Mouse (Mus musculus): ENCODE results near the gene Dbx1. TPM values are rescaled to one million over a fixed set of nuclear protein-coding genes. Genes with fewer than 3 reads are reported as not detected.

Gene Dbx1
- polyA plus RNA-seq, 1 experiment: not detected

DNA sequence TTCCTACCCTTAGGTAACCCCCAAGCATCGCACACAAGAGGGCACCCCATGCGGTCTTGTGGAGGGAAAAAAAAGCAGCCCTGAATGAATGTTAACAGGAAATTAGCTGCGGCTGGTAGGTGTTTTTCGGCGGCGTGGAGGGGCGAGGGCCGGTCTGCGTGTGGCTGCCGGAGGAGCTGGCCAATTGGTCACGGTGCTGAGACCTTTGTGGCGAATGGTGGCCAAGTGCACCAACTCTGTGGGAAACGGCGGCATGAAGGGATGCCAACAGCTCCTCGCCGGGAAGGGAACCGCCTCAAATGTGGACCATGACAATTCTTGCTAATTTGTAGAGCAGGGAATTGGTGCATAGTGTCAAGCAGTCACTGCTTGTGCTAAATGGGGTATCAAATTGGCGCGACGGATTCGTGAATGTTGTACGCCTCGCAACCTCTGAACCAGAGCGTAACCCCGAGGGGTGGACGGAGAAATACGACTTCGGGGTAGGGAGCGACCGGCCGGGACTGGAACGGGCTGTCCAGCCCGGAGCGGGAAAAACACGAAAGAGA, 1.5 kb downstream of the Dbx1 start:
- WGBS: 3% methylated on average over 35 of the region's 35 CpGs
- no peak for TF ChIP-seq POLR2A (IDR thresholded peaks at IDR 0.05; ENCODE audit: insufficient read depth, low read depth, low read length)
- no peak for TF ChIP-seq CTCF (IDR thresholded peaks at IDR 0.05; ENCODE audit: insufficient read depth, low read depth, low read length)
- peaks cover 4% of the 10 kb centered on the region; the same call in 1 of the 2 replicates for H3K4me1 ChIP-seq (ENCODE audit: control insufficient read depth, insufficient read depth, low read length)
- no peak overlapping the region for H3K27ac ChIP-seq (ENCODE audit: insufficient read depth, low read depth, low read length)
- no peak overlapping the region for H3K4me3 ChIP-seq (ENCODE audit: insufficient read depth, low read depth, low read length)

DNA sequence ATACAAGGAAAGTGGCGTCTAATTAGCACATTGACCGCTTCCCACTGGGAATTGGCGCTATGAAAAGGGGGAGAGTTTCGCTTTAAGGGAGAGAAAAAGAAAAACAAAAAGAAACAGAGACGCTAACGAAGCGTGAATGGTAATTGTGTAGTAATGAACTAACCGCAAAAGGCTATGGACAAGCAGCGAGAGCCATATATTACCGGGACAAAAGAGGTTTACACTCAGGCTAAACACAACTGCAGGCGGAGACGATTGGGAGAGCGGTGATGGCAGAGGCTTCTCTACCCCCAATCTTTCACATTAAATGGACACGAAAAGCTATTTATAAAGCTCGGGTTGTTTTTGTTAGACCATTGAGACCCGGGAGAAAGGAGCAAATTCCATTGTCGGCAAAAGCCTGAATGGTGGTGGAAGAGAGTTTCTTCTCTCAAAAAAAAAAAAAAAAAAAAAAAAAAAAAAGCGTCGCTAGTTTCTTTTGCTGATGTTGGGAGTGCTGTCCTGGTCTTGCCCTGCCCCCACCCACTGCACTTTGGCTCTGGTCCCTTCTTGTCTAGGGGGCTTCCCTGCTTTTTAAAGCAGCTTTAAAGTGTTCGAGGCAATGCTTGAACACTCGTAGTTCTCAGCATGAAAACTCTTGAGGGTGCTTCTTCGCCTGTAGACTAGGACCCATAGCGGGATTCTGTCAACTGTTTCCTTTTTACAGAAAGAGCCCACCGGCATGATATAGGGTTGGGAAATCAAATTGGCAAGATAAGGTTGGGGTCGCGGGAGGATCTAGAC, 2.2 kb downstream of the Dbx1 start:
- WGBS: 3% methylated on average over 26 of the region's 26 CpGs
- H3K27ac ChIP-seq (ENCODE audit: insufficient read depth, low read depth, low read length): no peak overlapping the region
- H3K4me3 ChIP-seq (ENCODE audit: insufficient read depth, low read depth, low read length): no peak overlapping the region
- peaks cover 4% of the 10 kb centered on the region; the same call in 1 of the 2 replicates for H3K4me1 ChIP-seq (ENCODE audit: control insufficient read depth, insufficient read depth, low read length)
- TF ChIP-seq CTCF (IDR thresholded peaks at IDR 0.05; ENCODE audit: insufficient read depth, low read depth, low read length) (no peak), POLR2A (IDR thresholded peaks at IDR 0.05; ENCODE audit: insufficient read depth, low read depth, low read length) (no peak)

DNA sequence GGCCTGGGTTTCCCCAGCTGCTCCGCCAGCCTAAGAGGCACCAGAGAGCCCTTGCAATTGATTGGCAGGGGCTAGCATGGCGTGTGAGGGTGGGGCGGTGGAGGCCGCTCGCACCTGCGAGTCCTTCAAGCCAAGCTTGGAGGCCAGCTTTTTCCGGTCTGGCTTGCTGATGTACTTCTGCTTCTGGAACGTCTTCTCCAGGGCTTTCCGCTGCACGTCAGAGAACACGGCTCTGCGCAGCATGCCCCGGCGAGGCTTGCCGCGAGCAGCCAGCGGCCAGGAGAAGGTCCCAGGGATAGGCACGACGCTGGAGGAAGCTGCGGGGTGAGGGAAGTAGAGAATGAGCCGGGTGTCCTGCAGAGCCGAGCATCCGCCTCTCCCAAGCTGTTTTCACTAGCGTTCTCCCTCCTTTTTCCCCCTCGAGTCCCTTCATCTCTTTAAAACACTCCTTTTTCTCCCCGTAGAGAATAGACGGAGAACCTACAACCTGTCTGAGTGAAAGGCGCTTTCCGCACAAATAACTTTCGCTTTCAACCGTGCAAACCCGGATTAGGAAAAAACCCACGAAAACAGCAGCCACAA, 3.2 kb downstream of the Dbx1 start:
- Histone ChIP-seq H3K4me3 (ENCODE audit: insufficient read depth, low read depth, low read length) (no peak overlapping the region), H3K27ac (ENCODE audit: insufficient read depth, low read depth, low read length) (no peak overlapping the region), H3K4me1 (ENCODE audit: control insufficient read depth, insufficient read depth, low read length) (peaks cover 4% of the 10 kb centered on the region; the same call in 1 of the 2 replicates)
- TF ChIP-seq POLR2A (IDR thresholded peaks at IDR 0.05; ENCODE audit: insufficient read depth, low read depth, low read length) (no peak), CTCF (IDR thresholded peaks at IDR 0.05; ENCODE audit: insufficient read depth, low read depth, low read length) (no peak)
- WGBS: 2% methylated on average over 33 of the region's 33 CpGs

DNA sequence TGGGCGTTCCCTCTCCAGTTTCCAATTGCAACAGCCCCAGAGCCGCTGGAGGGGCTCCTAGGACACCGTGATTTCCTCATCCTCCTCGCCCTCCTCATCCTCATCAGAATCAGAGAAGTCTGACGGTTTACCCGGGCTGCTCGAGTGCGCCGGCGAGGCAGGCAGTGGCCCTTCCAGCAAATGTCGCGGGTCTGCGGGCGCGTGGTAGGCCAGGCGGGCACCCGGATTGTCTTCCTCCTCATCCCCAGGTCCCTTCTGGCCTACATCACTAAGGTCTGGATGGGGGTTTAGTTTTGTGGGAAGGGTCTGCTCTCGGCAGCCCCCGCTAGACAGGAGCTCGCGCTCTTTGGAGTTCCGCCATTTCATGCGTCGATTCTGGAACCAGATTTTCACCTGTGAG, 4.3 kb downstream of the Dbx1 start:
- Histone ChIP-seq H3K4me3 (ENCODE audit: insufficient read depth, low read depth, low read length) (no peak overlapping the region), H3K27ac (ENCODE audit: insufficient read depth, low read depth, low read length) (no peak overlapping the region), H3K4me1 (ENCODE audit: control insufficient read depth, insufficient read depth, low read length) (peaks cover 4% of the 10 kb centered on the region; the same call in 1 of the 2 replicates)
- WGBS: 6% methylated on average over 24 of the region's 24 CpGs
- TF ChIP-seq POLR2A (IDR thresholded peaks at IDR 0.05; ENCODE audit: insufficient read depth, low read depth, low read length): no peak
- no peak for TF ChIP-seq CTCF (IDR thresholded peaks at IDR 0.05; ENCODE audit: insufficient read depth, low read depth, low read length)

DNA sequence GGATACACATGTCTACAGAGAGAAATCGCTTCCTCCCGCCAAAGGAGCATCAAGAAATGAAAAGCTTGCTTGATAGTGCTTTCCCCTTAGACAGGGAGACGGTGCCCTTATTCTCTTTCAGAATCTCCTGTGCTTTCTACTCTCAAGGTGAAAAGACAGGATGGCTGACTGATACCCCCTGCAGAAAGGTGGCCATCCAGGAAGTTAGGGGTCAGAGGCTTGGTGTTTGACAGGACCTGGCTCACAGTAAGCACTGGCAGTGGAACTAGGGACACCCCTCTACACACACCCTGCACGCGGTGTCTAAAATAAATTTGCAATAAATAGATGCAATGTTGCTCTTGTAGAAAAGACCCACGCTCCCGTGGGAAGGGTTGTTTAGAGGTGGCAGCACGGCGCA, 4.8 kb downstream of the Dbx1 start:
- TF ChIP-seq CTCF (IDR thresholded peaks at IDR 0.05; ENCODE audit: insufficient read depth, low read depth, low read length) (no peak), POLR2A (IDR thresholded peaks at IDR 0.05; ENCODE audit: insufficient read depth, low read depth, low read length) (no peak)
- no peak overlapping the region for H3K4me3 ChIP-seq (ENCODE audit: insufficient read depth, low read depth, low read length)
- 17% methylated on average over 9 of the region's 9 CpGs for WGBS

DNA sequence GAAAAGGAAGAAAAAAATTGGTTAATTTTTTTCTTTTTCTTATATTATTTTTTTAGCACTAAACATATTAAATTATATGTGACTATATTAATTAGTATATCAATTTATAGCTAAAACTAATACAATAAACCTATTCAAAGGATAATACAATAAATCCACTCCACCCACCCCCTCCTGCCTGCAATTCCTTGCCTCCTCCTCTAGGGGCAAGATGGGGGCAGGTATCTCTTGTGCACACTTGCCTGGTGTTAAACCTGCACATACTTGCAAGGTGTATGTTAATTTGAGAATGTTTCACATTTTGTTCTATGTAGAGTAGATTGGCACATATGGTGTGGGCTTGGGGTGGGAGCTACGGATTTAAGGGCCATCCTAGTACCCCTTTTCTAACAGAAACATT, 16.5 kb downstream of the Dbx1 start:
- no peak for TF ChIP-seq POLR2A (IDR thresholded peaks at IDR 0.05; ENCODE audit: insufficient read depth, low read depth, low read length)
- no peak for TF ChIP-seq CTCF (IDR thresholded peaks at IDR 0.05; ENCODE audit: insufficient read depth, low read depth, low read length)
- H3K4me3 ChIP-seq (ENCODE audit: insufficient read depth, low read depth, low read length): no peak overlapping the region
- H3K27ac ChIP-seq (ENCODE audit: insufficient read depth, low read depth, low read length): no peak overlapping the region
- H3K4me1 ChIP-seq (ENCODE audit: control insufficient read depth, insufficient read depth, low read length): no peaks in the 10 kb centered on the region
- 87% methylated on average over 1 of the region's 1 CpGs for WGBS

More for the DNA sequence above, 4.8 kb downstream of the Dbx1 start:
- peaks cover 4% of the 10 kb centered on the region; the same call in 1 of the 2 replicates for H3K4me1 ChIP-seq (ENCODE audit: control insufficient read depth, insufficient read depth, low read length)
- no peak overlapping the region for H3K27ac ChIP-seq (ENCODE audit: insufficient read depth, low read depth, low read length)

DNA sequence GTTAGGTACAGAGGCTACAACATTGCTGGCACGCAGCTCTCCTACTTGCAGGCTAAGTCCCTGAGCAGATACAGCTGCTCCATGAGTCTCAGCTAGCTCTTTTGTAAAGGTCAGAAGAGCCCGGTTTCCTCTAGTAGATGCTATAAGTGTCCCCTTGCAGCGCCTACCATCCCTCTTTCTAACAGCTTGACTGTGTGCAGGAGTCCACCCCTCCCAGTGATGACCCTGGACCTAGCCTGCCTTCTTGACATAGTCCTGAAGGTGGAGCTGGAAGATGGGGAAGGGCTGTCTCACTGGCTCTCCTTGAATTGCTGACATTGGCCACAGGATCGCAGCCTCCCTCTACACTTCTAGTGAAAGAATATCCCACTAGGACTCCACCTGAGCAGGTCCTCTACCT, 19.6 kb downstream of the Dbx1 start:
- Histone ChIP-seq H3K4me1 (ENCODE audit: control insufficient read depth, insufficient read depth, low read length) (no peaks in the 10 kb centered on the region), H3K4me3 (ENCODE audit: insufficient read depth, low read depth, low read length) (no peak overlapping the region), H3K27ac (ENCODE audit: insufficient read depth, low read depth, low read length) (no peak overlapping the region)
- no peak for TF ChIP-seq CTCF (IDR thresholded peaks at IDR 0.05; ENCODE audit: insufficient read depth, low read depth, low read length)
- TF ChIP-seq POLR2A (IDR thresholded peaks at IDR 0.05; ENCODE audit: insufficient read depth, low read depth, low read length): no peak
- WGBS: 76% methylated on average over 4 of the region's 4 CpGs

DNA sequence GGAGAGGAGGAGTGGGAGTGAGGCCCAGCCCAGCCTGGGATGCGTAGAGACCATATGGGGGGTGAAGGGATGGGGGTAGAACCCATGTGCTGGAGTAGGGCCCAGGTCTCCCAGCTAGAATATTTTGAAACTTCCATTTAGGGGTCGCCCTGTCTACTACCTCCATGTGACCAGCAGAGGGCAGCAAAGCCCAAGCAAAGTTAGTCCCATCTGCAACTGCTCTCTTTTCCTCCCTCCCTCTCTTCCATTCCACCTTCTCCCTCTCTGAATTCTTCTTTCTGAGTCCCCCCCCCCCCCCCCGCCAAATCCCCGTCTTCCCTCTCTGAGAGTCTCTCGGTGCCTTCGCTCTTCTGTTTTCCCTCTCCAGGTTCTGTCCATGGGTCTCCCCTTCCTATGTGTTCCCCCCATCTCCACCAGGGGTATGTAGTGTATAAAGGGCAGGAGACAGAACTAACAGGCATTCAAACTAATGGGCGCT, 20.4 kb downstream of the Dbx1 start:
- TF ChIP-seq POLR2A (IDR thresholded peaks at IDR 0.05; ENCODE audit: insufficient read depth, low read depth, low read length): no peak
- TF ChIP-seq CTCF (IDR thresholded peaks at IDR 0.05; ENCODE audit: insufficient read depth, low read depth, low read length): peak; percentile 37; the same call in 1 of the 2 replicates
- Histone ChIP-seq H3K27ac (ENCODE audit: insufficient read depth, low read depth, low read length) (no peak overlapping the region), H3K4me1 (ENCODE audit: control insufficient read depth, insufficient read depth, low read length) (no peaks in the 10 kb centered on the region), H3K4me3 (ENCODE audit: insufficient read depth, low read depth, low read length) (no peak overlapping the region)
- WGBS: 9% methylated on average over 7 of the region's 7 CpGs

Measured in olfactory bulb, adult 2 months (tissue).